Mouse (Mus musculus) forebrain, postnatal 0 days (tissue): ENCODE results near the gene Lamb3. TPM values are rescaled to one million over a fixed set of nuclear protein-coding genes. Genes with fewer than 3 reads are reported as not detected.
"Not testable (repeated sequence)": the region's sequence is repeated elsewhere in the genome, so short reads cannot be mapped to it uniquely, and the experiment has no call there.

Experiments used
- ATAC-seq: fragments of 200-750 bp; cut with Nextera tagmentation; 2 replicates; pipeline ENCODE4 v1.8.0; 2017; ENCODE audit warnings: mild to moderate bottlenecking, moderate library complexity
- DNase-seq: peaks from one replicate; pipeline ENCODE4 v3.0.0-alpha.2; 2015
- H3K27ac ChIP-seq: fragments of 300-500 bp; sonication (generic); 2 replicates; pipeline ENCODE4 v1.5.1; 2014; ENCODE audit warnings: low read depth, mild to moderate bottlenecking, antibody characterized with exemption, low read length, moderate library complexity, mixed read lengths
- H3K27me3 ChIP-seq: fragments of 300-500 bp; sonication (generic); 2 replicates; pipeline ENCODE4 v1.6.1; 2014; ENCODE audit warnings: mild to moderate bottlenecking, low read length, mixed read lengths; ENCODE audit not compliant: insufficient read depth
- H3K36me3 ChIP-seq: fragments of 300-500 bp; sonication (generic); 2 replicates; pipeline ENCODE4 v1.6.1; 2014; ENCODE audit warnings: mild to moderate bottlenecking, moderate library complexity; ENCODE audit not compliant: insufficient read depth
- H3K4me1 ChIP-seq: fragments of 300-500 bp; sonication (generic); 2 replicates; pipeline ENCODE4 v1.6.1; 2014; ENCODE audit warnings: antibody characterized with exemption; ENCODE audit not compliant: insufficient read depth
- H3K4me2 ChIP-seq: fragments of 300-500 bp; sonication (generic); 2 replicates; pipeline ENCODE4 v1.6.1; 2014; ENCODE audit warnings: low read depth, mild to moderate bottlenecking, moderate library complexity
- H3K4me3 ChIP-seq: fragments of 300-500 bp; sonication (generic); 2 replicates; pipeline ENCODE4 v1.5.1; 2014; ENCODE audit warnings: low read depth, low read length, mixed read lengths
- H3K9ac ChIP-seq: fragments of 300-500 bp; sonication (generic); 2 replicates; pipeline ENCODE4 v1.6.1; 2014; ENCODE audit warnings: mild to moderate bottlenecking
- H3K9me3 ChIP-seq: fragments of 300-500 bp; sonication (generic); 2 replicates; pipeline ENCODE4 v1.6.1; 2016; ENCODE audit warnings: low read length
- CTCF ChIP-seq: sonication (generic); IDR thresholded peaks from 2 replicates; pipeline ENCODE4 v1.5.1; 2016; ENCODE audit warnings: antibody characterized with exemption, control low read depth, low read depth
- whole genome bisulfite sequencing: fragments of 180-500 bp; shearing (Covaris S2); extraction: QIAGEN DNeasy Blood & Tissue Kit; methylation state at CpG from one replicate; pipeline ENCODE4 v1.1.7; 2014; 5-methylcytosine and 5-hydroxymethylcytosine counted together
- polyA plus RNA-seq: library from polyadenylated mRNA; unstranded; fragments of >200 nt; fragmentation: Nextera tagmentation; extraction: Ambion mirVana; gene quantifications from 2 replicates; pipeline ENCODE4 v1.2.1, GENCODE M21; 2015
- total RNA-seq: library from RNA; depleted of rRNA; stranded (reverse); fragments of >200 nt; gene quantifications from 2 replicates; pipeline ENCODE4 v1.2.3, GENCODE M21; 2014

The Lamb3 gene
- total and polyA plus RNA-seq, 2 experiments from 2014 or later, result 1.1 to 1.5 TPM

DNA sequence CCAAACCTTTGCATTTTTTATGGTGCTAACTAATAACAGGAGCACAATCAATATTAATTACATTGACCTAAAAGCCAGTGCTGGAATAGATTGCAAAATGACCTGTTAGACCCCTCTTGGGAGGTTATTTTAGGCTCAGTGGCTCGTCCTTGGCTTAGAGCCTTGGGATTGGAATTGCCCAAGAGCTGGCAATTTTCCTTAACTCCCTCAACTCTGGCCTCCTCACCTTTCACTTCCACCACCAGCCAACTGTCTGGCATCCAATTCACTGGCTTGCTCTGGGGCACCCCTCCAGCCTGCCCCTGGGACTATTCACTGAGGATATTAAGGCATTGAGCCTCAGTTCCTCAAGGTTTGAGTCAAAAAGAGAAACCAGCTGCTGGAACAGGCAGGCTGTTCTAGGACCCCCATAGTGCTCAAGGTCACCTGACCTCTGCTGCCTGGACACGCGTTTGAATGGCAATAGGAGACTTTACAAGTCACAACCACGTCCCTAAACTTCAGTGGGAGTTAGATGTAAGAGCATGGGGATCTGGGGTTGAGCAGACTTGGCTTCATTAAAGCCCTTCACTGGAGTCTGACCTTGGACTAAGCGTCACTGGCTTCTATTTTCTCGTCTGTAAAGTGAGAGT is 71.0 kb downstream of the Lamb3 start:
- ATAC-seq (no peak), DNase-seq (no peak)
- Histone ChIP-seq H3K9me3 (no peaks in the 10 kb centered on the region), H3K9ac (no peak overlapping the region), H3K4me1 (no peaks in the 10 kb centered on the region), H3K27ac (no peak overlapping the region), H3K36me3 (no peaks in the 10 kb centered on the region), H3K27me3 (no peaks in the 10 kb centered on the region), H3K4me2 (no peak overlapping the region), H3K4me3 (no peak overlapping the region)
- TF ChIP-seq CTCF, result no peak
- 44% methylated on average over 6 of the region's 6 CpGs for WGBS

DNA sequence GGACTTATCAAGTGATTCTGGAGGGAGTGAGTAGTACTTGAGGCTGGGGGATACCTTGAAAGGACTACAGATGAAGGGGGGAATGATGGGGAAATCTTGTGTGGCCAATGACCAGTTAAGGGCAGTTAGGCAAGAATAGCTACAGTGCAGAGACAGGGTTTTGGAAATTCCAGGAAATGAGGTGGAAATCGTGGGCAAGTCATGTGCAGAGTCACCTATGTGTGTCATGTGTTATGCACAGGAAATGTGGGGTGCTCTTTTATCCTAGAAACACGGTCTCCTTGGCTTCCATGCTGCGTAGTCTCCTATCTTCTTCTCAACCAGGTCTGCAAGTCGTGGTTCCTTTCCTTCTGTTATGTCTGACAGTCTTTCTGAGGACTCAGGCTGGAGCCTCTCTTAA is 72.0 kb downstream of the Lamb3 start:
- TF ChIP-seq CTCF, result no peak
- H3K9me3 ChIP-seq, result no peaks in the 10 kb centered on the region
- H3K27ac ChIP-seq, result no peak overlapping the region
- no peaks in the 10 kb centered on the region for H3K27me3 ChIP-seq
- no peaks in the 10 kb centered on the region for H3K4me1 ChIP-seq
- H3K9ac ChIP-seq, result no peak overlapping the region
- no peaks in the 10 kb centered on the region for H3K36me3 ChIP-seq
- DNase-seq, result no peak
- no peak for ATAC-seq
- H3K4me3 ChIP-seq, result no peak overlapping the region
- no peak overlapping the region for H3K4me2 ChIP-seq
- WGBS, result 88% methylated on average over 4 of the region's 4 CpGs

DNA sequence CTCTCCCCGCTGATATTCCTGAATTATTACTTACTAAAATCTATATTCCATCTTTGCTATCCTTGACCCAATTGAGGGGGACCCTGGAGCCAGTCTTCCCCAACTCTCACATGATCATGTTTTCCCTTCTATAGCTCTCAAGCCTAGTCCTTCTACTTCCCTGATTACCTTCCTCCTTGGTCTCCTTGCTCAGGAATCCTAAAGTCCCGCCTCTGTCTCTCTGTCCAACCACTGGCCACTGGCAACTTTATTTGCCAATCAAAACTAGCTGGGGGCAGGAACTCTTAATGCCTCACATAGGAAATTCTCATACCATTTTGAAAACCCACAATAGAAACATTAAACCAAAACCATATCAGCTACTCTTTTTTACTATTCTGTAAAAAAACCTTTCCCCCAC is 73.8 kb downstream of the Lamb3 start:
- Histone ChIP-seq H3K9me3 (no peaks in the 10 kb centered on the region), H3K4me3 (no peak overlapping the region), H3K36me3 (no peaks in the 10 kb centered on the region), H3K27me3 (no peaks in the 10 kb centered on the region), H3K4me1 (no peaks in the 10 kb centered on the region), H3K27ac (no peak overlapping the region), H3K9ac (no peak overlapping the region), H3K4me2 (no peak overlapping the region)
- 98% methylated on average over 2 of the region's 2 CpGs for WGBS
- DNase-seq (no peak), ATAC-seq (no peak)
- no peak for TF ChIP-seq CTCF

DNA sequence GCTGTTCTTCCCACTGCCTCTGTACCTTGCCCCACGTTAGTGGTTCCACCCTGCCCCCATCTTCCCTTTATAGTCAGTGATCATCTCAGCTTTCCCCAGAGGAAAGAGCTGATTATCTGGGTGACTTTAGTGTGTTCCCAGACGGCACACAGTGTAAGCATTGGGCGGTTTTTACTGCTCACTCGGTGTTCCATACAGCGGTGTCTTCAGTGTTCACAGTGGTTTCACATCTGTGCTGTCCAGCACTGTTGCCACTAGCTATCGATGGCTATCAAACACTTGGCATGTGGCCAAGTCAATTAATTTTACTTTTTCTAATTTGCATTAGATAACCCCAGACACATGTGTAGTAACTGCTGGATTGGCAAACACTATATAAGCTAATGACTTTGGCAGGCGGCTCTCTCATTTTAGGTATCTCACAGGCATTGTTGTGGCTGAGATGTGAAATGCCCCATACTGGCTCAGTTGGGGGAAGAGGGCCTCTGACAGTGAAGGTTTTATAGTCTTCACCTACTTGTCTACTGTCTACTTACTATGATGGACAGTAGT is 76.8 kb downstream of the Lamb3 start:
- WGBS, result 75% methylated on average over 7 of the region's 7 CpGs

DNA sequence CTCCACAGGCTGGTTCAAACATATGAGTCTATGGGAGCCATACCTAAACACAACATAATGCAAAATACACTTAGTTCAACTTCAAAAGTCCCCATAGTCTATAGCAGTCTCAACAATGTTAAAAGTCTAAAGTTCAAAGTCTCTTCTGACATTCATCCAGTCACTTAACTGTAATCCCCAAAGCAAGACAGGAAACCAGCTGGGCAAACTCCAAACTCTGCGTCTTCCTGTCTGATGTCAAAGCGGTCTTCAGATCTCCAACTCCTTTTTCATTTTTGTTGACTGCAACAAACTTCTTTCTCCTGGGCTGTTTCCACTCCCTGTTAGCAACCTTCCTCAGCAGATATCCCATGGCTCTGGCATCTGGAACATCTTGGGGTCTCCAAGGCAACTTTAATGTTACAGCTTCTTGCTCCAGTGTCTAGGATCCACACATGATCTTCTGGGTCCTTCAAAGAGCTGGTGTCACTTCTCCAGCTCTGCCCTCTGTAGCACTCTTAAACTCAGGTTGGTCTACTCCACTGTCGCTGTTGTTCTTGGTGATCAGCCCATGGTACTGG is 78.3 kb downstream of the Lamb3 start:
- not testable (repeated sequence) for H3K27ac ChIP-seq, H3K4me3 ChIP-seq, ATAC-seq, H3K4me1 ChIP-seq, H3K27me3 ChIP-seq, H3K9ac ChIP-seq, H3K36me3 ChIP-seq, H3K4me2 ChIP-seq, H3K9me3 ChIP-seq, DNase-seq
- WGBS, result 99% methylated on average over 3 of the region's 3 CpGs

More for the DNA sequence above, 76.8 kb downstream of the Lamb3 start:
- Histone ChIP-seq H3K9ac (no peak overlapping the region), H3K27me3 (no peaks in the 10 kb centered on the region), H3K27ac (no peak overlapping the region), H3K36me3 (no peaks in the 10 kb centered on the region), H3K9me3 (no peaks in the 10 kb centered on the region), H3K4me1 (no peaks in the 10 kb centered on the region), H3K4me3 (no peak overlapping the region), H3K4me2 (no peak overlapping the region)
- DNase-seq (no peak), ATAC-seq (no peak)
- no peak for TF ChIP-seq CTCF

DNA sequence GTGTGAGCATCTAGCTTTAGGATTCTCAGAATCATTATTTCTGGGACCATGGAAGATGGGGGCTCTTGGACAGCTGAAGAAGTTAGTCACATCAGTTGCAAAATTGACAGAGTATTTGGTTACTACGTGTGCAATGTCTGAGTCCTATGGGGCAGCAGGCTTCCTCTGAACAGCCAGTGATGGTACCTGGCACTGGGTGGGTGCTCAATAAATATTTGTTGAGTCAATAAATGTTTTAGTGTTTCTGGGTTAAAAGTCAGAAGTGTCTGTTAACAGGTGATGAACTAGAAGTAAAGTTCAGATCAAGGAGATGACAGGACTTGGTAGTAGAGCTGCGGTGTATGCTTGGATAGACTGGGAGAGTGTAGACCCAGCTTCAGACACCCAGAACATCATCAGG is 80.1 kb downstream of the Lamb3 start:
- Histone ChIP-seq H3K9ac (no peak overlapping the region), H3K36me3 (no peaks in the 10 kb centered on the region), H3K4me1 (no peaks in the 10 kb centered on the region), H3K27me3 (no peaks in the 10 kb centered on the region), H3K4me2 (no peak overlapping the region), H3K4me3 (no peak overlapping the region), H3K9me3 (no peaks in the 10 kb centered on the region), H3K27ac (no peak overlapping the region)
- ATAC-seq (no peak), DNase-seq (no peak)
- TF ChIP-seq CTCF, result no peak
- WGBS, result 92% methylated on average over 2 of the region's 2 CpGs

DNA sequence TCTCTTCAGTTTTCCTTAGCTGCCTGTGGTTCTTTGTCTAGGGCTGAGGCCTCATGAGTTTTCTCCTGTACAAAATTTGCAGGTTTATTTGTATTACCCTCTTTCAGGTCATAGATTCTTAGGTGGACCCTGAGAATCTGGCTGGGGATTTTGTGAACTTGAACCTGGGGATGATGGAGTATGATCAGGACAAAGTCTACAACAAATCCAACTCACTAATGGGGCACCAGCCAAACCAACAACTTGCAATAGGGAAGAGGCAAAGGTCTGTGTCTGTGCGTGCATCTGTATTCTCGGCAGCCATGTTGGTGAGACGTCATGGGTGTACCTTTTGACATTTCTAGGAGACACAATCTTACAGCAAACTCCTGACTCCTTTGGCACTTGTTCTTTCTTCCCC is 81.6 kb downstream of the Lamb3 start:
- no peak overlapping the region for H3K4me3 ChIP-seq
- H3K27me3 ChIP-seq, result no peaks in the 10 kb centered on the region
- H3K36me3 ChIP-seq, result no peaks in the 10 kb centered on the region
- H3K9me3 ChIP-seq, result no peaks in the 10 kb centered on the region
- no peaks in the 10 kb centered on the region for H3K4me1 ChIP-seq
- WGBS, result 92% methylated on average over 3 of the region's 3 CpGs
- H3K9ac ChIP-seq, result no peak overlapping the region
- ATAC-seq, result no peak
- TF ChIP-seq CTCF, result no peak
- no peak overlapping the region for H3K4me2 ChIP-seq
- no peak for DNase-seq
- H3K27ac ChIP-seq, result no peak overlapping the region
